Mouse (Mus musculus): ENCODE measurements at regions not wholly inside any gene's neighbourhood (a gene's known extent, or its start where the extent isn't known, plus 50 kb on each side); places are given as distances from the start of the nearest gene placed in this dataset.

GRCm38 (mm10) chr1:35331602-35332339 is 482.0 kb downstream of the Plekhb2 start:
- peak; percentile 70 for DNase-seq (ENCODE audit: low read depth, low spot score)

- no peak for DNase-seq (ENCODE audit: low read depth, low spot score)
Measured at GRCm38 (mm10) chr1:35332340-35332684, 482.5 kb downstream of the Plekhb2 start.

GRCm38 (mm10) chr1:35337647-35338046 is 487.9 kb downstream of the Plekhb2 start:
- DNase-seq (ENCODE audit: low read depth, low spot score), result peak; percentile 75

- peak; percentile 60 for DNase-seq (ENCODE audit: low read depth, low spot score)
Measured at GRCm38 (mm10) chr1:35338184-35338583, 488.4 kb downstream of the Plekhb2 start.

- no peak for DNase-seq (ENCODE audit: low read depth, low spot score)
Measured at GRCm38 (mm10) chr1:35344539-35344938, 494.8 kb downstream of the Plekhb2 start.

- no peak for DNase-seq (ENCODE audit: low read depth, low spot score)
Measured at GRCm38 (mm10) chr1:35348294-35348693, 498.5 kb downstream of the Plekhb2 start.

GRCm38 (mm10) chr1:35358981-35359380 is 509.2 kb downstream of the Plekhb2 start:
- DNase-seq (ENCODE audit: low read depth, low spot score), result no peak

- DNase-seq (ENCODE audit: low read depth, low spot score), result peak; percentile 51
Measured at GRCm38 (mm10) chr1:35361465-35361864, 511.7 kb downstream of the Plekhb2 start.

- DNase-seq (ENCODE audit: low read depth, low spot score), result peak; percentile 58
Measured at GRCm38 (mm10) chr1:35362836-35363235, 513.1 kb downstream of the Plekhb2 start.

- DNase-seq (ENCODE audit: low read depth, low spot score), result no peak
Measured at GRCm38 (mm10) chr1:35366559-35366958, 516.8 kb downstream of the Plekhb2 start.

GRCm38 (mm10) chr1:35372751-35373150 is 523.0 kb downstream of the Plekhb2 start:
- no peak for DNase-seq (ENCODE audit: low read depth, low spot score)

- no peak for DNase-seq (ENCODE audit: low read depth, low spot score)
Measured at GRCm38 (mm10) chr1:35380633-35381385, 531.0 kb downstream of the Plekhb2 start.

- DNase-seq (ENCODE audit: low read depth, low spot score), result peak; percentile 93
Measured at GRCm38 (mm10) chr1:35385430-35385829, 535.7 kb downstream of the Plekhb2 start.

- DNase-seq (ENCODE audit: low read depth, low spot score), result peak; percentile 90
Measured at GRCm38 (mm10) chr1:35388181-35388580, 538.4 kb downstream of the Plekhb2 start.

GRCm38 (mm10) chr1:35390371-35390770 is 540.6 kb downstream of the Plekhb2 start:
- no peak for DNase-seq (ENCODE audit: low read depth, low spot score)

- DNase-seq (ENCODE audit: low read depth, low spot score), result no peak
Measured at GRCm38 (mm10) chr1:35390858-35391586, 541.2 kb downstream of the Plekhb2 start.

- DNase-seq (ENCODE audit: low read depth, low spot score), result no peak
Measured at GRCm38 (mm10) chr1:35393550-35394118, 543.9 kb downstream of the Plekhb2 start.

GRCm38 (mm10) chr1:35400674-35401359 is 551.0 kb downstream of the Plekhb2 start:
- peak; percentile 27 for DNase-seq (ENCODE audit: low read depth, low spot score)

- peak; percentile 70 for DNase-seq (ENCODE audit: low read depth, low spot score)
Measured at GRCm38 (mm10) chr1:35402995-35403394, 553.2 kb downstream of the Plekhb2 start.

GRCm38 (mm10) chr1:35405418-35405817 is 555.6 kb downstream of the Plekhb2 start:
- peak; percentile 86 for DNase-seq (ENCODE audit: low read depth, low spot score)

GRCm38 (mm10) chr1:35415646-35416045 is 565.9 kb downstream of the Plekhb2 start:
- peak; percentile 67 for DNase-seq (ENCODE audit: low read depth, low spot score)

Data from brain, adult 2 months (tissue).